Mouse (Mus musculus): ENCODE results near the gene 2210407C18Rik. TPM values are rescaled to one million over a fixed set of nuclear protein-coding genes. Genes with fewer than 3 reads are reported as not detected.
A peak's percentile ranks its signal among the peaks of the same experiment; 100 is the strongest.

2210407C18Rik gene
- not detected in 2 replicates for total RNA-seq (2017)

GRCm38 (mm10) chr11:58615975-58616374, at the start of gene 2210407C18Rik:
TSS of gene 2210407C18Rik (minus strand) at chr11:58616075.
- ATAC-seq (ENCODE audit: extremely low read depth, insufficient number of reproducible peaks, low FRiP score, poor library complexity, severe bottlenecking) = no peak

GRCm38 (mm10) chr11:58658596-58658995, 42.7 kb upstream of the 2210407C18Rik start, which contains the start of gene Olfr322:
TSS of gene Olfr322 (plus strand) at chr11:58658782.
- no peak for ATAC-seq (ENCODE audit: extremely low read depth, insufficient number of reproducible peaks, low FRiP score, poor library complexity, severe bottlenecking)

GRCm38 (mm10) chr11:58655151-58655550, 39.3 kb upstream of the 2210407C18Rik start:
- no peak for ATAC-seq (ENCODE audit: extremely low read depth, insufficient number of reproducible peaks, low FRiP score, poor library complexity, severe bottlenecking)

GRCm38 (mm10) chr11:58643350-58643749, 27.5 kb upstream of the 2210407C18Rik start:
- ATAC-seq (ENCODE audit: extremely low read depth, insufficient number of reproducible peaks, low FRiP score, poor library complexity, severe bottlenecking) = peak; percentile 55; the same call in 1 of the 2 replicates

GRCm38 (mm10) chr11:58641638-58642358, 25.9 kb upstream of the 2210407C18Rik start:
- ATAC-seq (ENCODE audit: extremely low read depth, insufficient number of reproducible peaks, low FRiP score, poor library complexity, severe bottlenecking) = no peak

- ATAC-seq (ENCODE audit: extremely low read depth, insufficient number of reproducible peaks, low FRiP score, poor library complexity, severe bottlenecking) = no peak
Measured at GRCm38 (mm10) chr11:58641057-58641456, 25.2 kb upstream of the 2210407C18Rik start.

- no peak for ATAC-seq (ENCODE audit: extremely low read depth, insufficient number of reproducible peaks, low FRiP score, poor library complexity, severe bottlenecking)
Measured at GRCm38 (mm10) chr11:58640272-58640867, 24.5 kb upstream of the 2210407C18Rik start, which contains the start of gene Trim58. TSS of gene Trim58 (plus strand) at chr11:58640465.

- no peak for ATAC-seq (ENCODE audit: extremely low read depth, insufficient number of reproducible peaks, low FRiP score, poor library complexity, severe bottlenecking)
Measured at GRCm38 (mm10) chr11:58638176-58638701, 22.4 kb upstream of the 2210407C18Rik start.

- peak; percentile 59 for ATAC-seq (ENCODE audit: extremely low read depth, insufficient number of reproducible peaks, low FRiP score, poor library complexity, severe bottlenecking)
Measured at GRCm38 (mm10) chr11:58636376-58636977, 20.6 kb upstream of the 2210407C18Rik start.

- no peak for ATAC-seq (ENCODE audit: extremely low read depth, insufficient number of reproducible peaks, low FRiP score, poor library complexity, severe bottlenecking)
Measured at GRCm38 (mm10) chr11:58634878-58635277, 19.0 kb upstream of the 2210407C18Rik start.

- no peak for ATAC-seq (ENCODE audit: extremely low read depth, insufficient number of reproducible peaks, low FRiP score, poor library complexity, severe bottlenecking)
Measured at GRCm38 (mm10) chr11:58630401-58630800, 14.5 kb upstream of the 2210407C18Rik start, which contains the start of gene Olfr323. TSS of gene Olfr323 (minus strand) at chr11:58630501.

GRCm38 (mm10) chr11:58626146-58626545, 10.3 kb upstream of the 2210407C18Rik start:
- no peak for ATAC-seq (ENCODE audit: extremely low read depth, insufficient number of reproducible peaks, low FRiP score, poor library complexity, severe bottlenecking)

GRCm38 (mm10) chr11:58618793-58619192, 2.9 kb upstream of the 2210407C18Rik start:
- ATAC-seq (ENCODE audit: extremely low read depth, insufficient number of reproducible peaks, low FRiP score, poor library complexity, severe bottlenecking) = no peak

GRCm38 (mm10) chr11:58618369-58618768, 2.5 kb upstream of the 2210407C18Rik start:
- ATAC-seq (ENCODE audit: extremely low read depth, insufficient number of reproducible peaks, low FRiP score, poor library complexity, severe bottlenecking) = no peak

GRCm38 (mm10) chr11:58614526-58614925, 1.3 kb downstream of the 2210407C18Rik start:
- no peak for ATAC-seq (ENCODE audit: extremely low read depth, insufficient number of reproducible peaks, low FRiP score, poor library complexity, severe bottlenecking)

- ATAC-seq (ENCODE audit: extremely low read depth, insufficient number of reproducible peaks, low FRiP score, poor library complexity, severe bottlenecking) = no peak
Measured at GRCm38 (mm10) chr11:58613359-58613758, 2.5 kb downstream of the 2210407C18Rik start.

GRCm38 (mm10) chr11:58607030-58607429, 8.8 kb downstream of the 2210407C18Rik start:
- ATAC-seq (ENCODE audit: extremely low read depth, insufficient number of reproducible peaks, low FRiP score, poor library complexity, severe bottlenecking) = no peak

GRCm38 (mm10) chr11:58606177-58606919, 9.5 kb downstream of the 2210407C18Rik start:
- no peak for ATAC-seq (ENCODE audit: extremely low read depth, insufficient number of reproducible peaks, low FRiP score, poor library complexity, severe bottlenecking)

- no peak for ATAC-seq (ENCODE audit: extremely low read depth, insufficient number of reproducible peaks, low FRiP score, poor library complexity, severe bottlenecking)
Measured at GRCm38 (mm10) chr11:58605228-58605627, 10.6 kb downstream of the 2210407C18Rik start.
